Mouse (Mus musculus) kidney, adult 10 weeks (tissue): ENCODE measurements around the gene Pmepa1. TPM values are rescaled to one million over a fixed set of nuclear protein-coding genes. Genes with fewer than 3 reads are reported as not detected.

Experiments
- polyA plus RNA-seq: library from polyadenylated mRNA; stranded (reverse); fragments of 350-450 nt; fragmentation: Illumina TruSeq; extraction: RNeasy Lipid Tissue Mini Kit (QIAGEN cat#74804); gene quantifications from one replicate; pipeline ENCODE4 v1.2.3, GENCODE M21; 2014; ENCODE audit warnings: low read depth, low replicate concordance

Pmepa1 gene
- 10.5 TPM for polyA plus RNA-seq

GRCm38 (mm10) chr2:173276409-173276808, at the start of gene Pmepa1:
Gene Pmepa1, minus strand, starts transcription at chr2:173276533.

GRCm38 (mm10) chr2:173218416-173219141, 57.8 kb downstream of the Pmepa1 start, which contains the start of gene Zbp1:
Gene Zbp1, minus strand, starts transcription at chr2:173218923.

Other genes starting within 250 kb of the Pmepa1 start
- not detected for gene Ctcfl, start 157.0 kb downstream of the Pmepa1 start, polyA plus RNA-seq
- gene Pck1, start 123.5 kb downstream of the Pmepa1 start, polyA plus RNA-seq, result 989 TPM
- 1.5 TPM for gene Zbp1, start 57.6 kb downstream of the Pmepa1 start, polyA plus RNA-seq
- not detected for gene 1700021F07Rik, start 246.1 kb upstream of the Pmepa1 start, polyA plus RNA-seq